Mouse (Mus musculus) spleen, adult 18-20 months (tissue): ENCODE measurements around the gene Gm49673.
"Not testable (repeated sequence)": the region's sequence is repeated elsewhere in the genome, so short reads cannot be mapped to it uniquely, and the experiment has no call there.

Experiments
- DNase-seq, 2 experiments: peaks; one replicate each; pipeline ENCODE4 v3.0.0; 2022; ENCODE audit warnings: mixed read lengths in 2 of 2

Gene Gm49673

GRCm38 (mm10) chr17:8130849-8131248, 16.7 kb downstream of the Gm49673 start:
- not testable (repeated sequence) for DNase-seq

GRCm38 (mm10) chr17:8129578-8129977, 18.0 kb downstream of the Gm49673 start:
- not testable (repeated sequence) for DNase-seq

GRCm38 (mm10) chr17:8128326-8128993, 19.1 kb downstream of the Gm49673 start:
- DNase-seq, result not testable (repeated sequence)

- not testable (repeated sequence) for DNase-seq
These were observed 23.0 kb downstream of the Gm49673 start for GRCm38 (mm10) chr17:8124586-8124985.

- DNase-seq, result not testable (repeated sequence)
These were observed 24.6 kb downstream of the Gm49673 start for GRCm38 (mm10) chr17:8122974-8123373.

GRCm38 (mm10) chr17:8116928-8117327, 30.7 kb downstream of the Gm49673 start:
- not testable (repeated sequence) for DNase-seq

- DNase-seq, result not testable (repeated sequence)
These were observed 31.2 kb downstream of the Gm49673 start for GRCm38 (mm10) chr17:8116378-8116777.

- not testable (repeated sequence) for DNase-seq
These were observed 35.4 kb downstream of the Gm49673 start for GRCm38 (mm10) chr17:8112199-8112598.

- not testable (repeated sequence) for DNase-seq
These were observed 46.3 kb downstream of the Gm49673 start for GRCm38 (mm10) chr17:8101297-8101609.

GRCm38 (mm10) chr17:8100405-8101296, 46.9 kb downstream of the Gm49673 start:
- not testable (repeated sequence) for DNase-seq

GRCm38 (mm10) chr17:8096199-8096598, 51.4 kb downstream of the Gm49673 start:
- not testable (repeated sequence) for DNase-seq

- DNase-seq, result not testable (repeated sequence)
These were observed 51.9 kb downstream of the Gm49673 start for GRCm38 (mm10) chr17:8095653-8096052.

- DNase-seq, result not testable (repeated sequence)
These were observed 54.8 kb downstream of the Gm49673 start for GRCm38 (mm10) chr17:8092537-8093526.

- DNase-seq, result not testable (repeated sequence)
These were observed 56.3 kb downstream of the Gm49673 start for GRCm38 (mm10) chr17:8091320-8091719.

GRCm38 (mm10) chr17:8069847-8070246, 77.7 kb downstream of the Gm49673 start:
- DNase-seq, result not testable (repeated sequence)

- DNase-seq, result not testable (repeated sequence)
These were observed 90.9 kb downstream of the Gm49673 start for GRCm38 (mm10) chr17:8056637-8057138.

GRCm38 (mm10) chr17:8055919-8056589, 91.5 kb downstream of the Gm49673 start:
- DNase-seq, result not testable (repeated sequence)

GRCm38 (mm10) chr17:8051247-8051646, 96.3 kb downstream of the Gm49673 start:
- peak; percentile 49 to 74 for DNase-seq

- DNase-seq, result not testable (repeated sequence)
These were observed 97.4 kb downstream of the Gm49673 start for GRCm38 (mm10) chr17:8050218-8050617.

- DNase-seq, result peak in 1 of 2 experiments; percentile 56
These were observed 101.4 kb downstream of the Gm49673 start for GRCm38 (mm10) chr17:8046178-8046577.

GRCm38 (mm10) chr17:8041197-8041596, 106.4 kb downstream of the Gm49673 start:
- not testable (repeated sequence) for DNase-seq
